Mouse (Mus musculus) midbrain, postnatal 0 days (tissue): ENCODE data around the gene Msx3. TPM values are rescaled to one million over a fixed set of nuclear protein-coding genes. Genes with fewer than 3 reads are reported as not detected.

ENCODE experiments used
- ATAC-seq: fragments of 200-750 bp; cut with Nextera tagmentation; 2 replicates; pipeline ENCODE4 v1.8.0; 2017; ENCODE audit warnings: moderate number of reproducible peaks, mild to moderate bottlenecking, moderate TSS enrichment, moderate library complexity; ENCODE audit not compliant: low FRiP score
- DNase-seq: peaks from one replicate; pipeline ENCODE4 v3.0.0-alpha.2; 2015; ENCODE audit warnings: low spot score
- H3K27ac ChIP-seq: fragments of 300-500 bp; sonication (generic); 2 replicates; pipeline ENCODE4 v1.5.1; 2014; ENCODE audit warnings: low read depth, mild to moderate bottlenecking, low read length, mixed read lengths
- H3K27me3 ChIP-seq: fragments of 300-500 bp; sonication (generic); 2 replicates; pipeline ENCODE4 v1.6.1; 2014; ENCODE audit warnings: low read length, control low read depth, mixed read lengths; ENCODE audit not compliant: insufficient read depth
- H3K36me3 ChIP-seq: fragments of 300-500 bp; sonication (generic); 2 replicates; pipeline ENCODE4 v1.6.1; 2014; ENCODE audit warnings: low read length, control low read depth, mixed read lengths; ENCODE audit not compliant: insufficient read depth
- H3K4me1 ChIP-seq: fragments of 300-500 bp; sonication (generic); 2 replicates; pipeline ENCODE4 v1.6.1; 2014; ENCODE audit warnings: mild to moderate bottlenecking, control low read depth, antibody characterized with exemption, low read length, mixed read lengths; ENCODE audit not compliant: insufficient read depth
- H3K4me2 ChIP-seq: fragments of 300-500 bp; sonication (generic); 2 replicates; pipeline ENCODE4 v1.6.1; 2014; ENCODE audit warnings: low read depth, mild to moderate bottlenecking, low read length, mixed read lengths; ENCODE audit not compliant: poor library complexity, severe bottlenecking
- H3K4me3 ChIP-seq: fragments of 300-500 bp; sonication (generic); 2 replicates; pipeline ENCODE4 v1.5.1; 2014; ENCODE audit warnings: low read depth, mild to moderate bottlenecking, low read length, moderate library complexity
- H3K9ac ChIP-seq: fragments of 300-500 bp; sonication (generic); replicated peaks from 2 replicates; pipeline ENCODE4 v1.6.1; 2014; ENCODE audit warnings: mild to moderate bottlenecking, low read length, moderate library complexity, mixed read lengths; ENCODE audit not compliant: poor library complexity, severe bottlenecking
- H3K9me3 ChIP-seq: fragments of 300-500 bp; sonication (generic); 2 replicates; pipeline ENCODE4 v1.6.1; 2016; ENCODE audit warnings: low read length, control low read depth
- CTCF ChIP-seq: IDR thresholded peaks from 2 replicates; pipeline ENCODE4 v1.5.1; 2016; ENCODE audit warnings: antibody characterized with exemption, mild to moderate bottlenecking
- WGBS: fragments of 180-500 bp; shearing (Covaris S2); extraction: QIAGEN DNeasy Blood & Tissue Kit; methylation state at CpG from one replicate; pipeline ENCODE4 v1.1.7; 2014; 5-methylcytosine and 5-hydroxymethylcytosine counted together
- polyA plus RNA-seq: library from polyadenylated mRNA; unstranded; fragments of >200 nt; fragmentation: Nextera tagmentation; extraction: Ambion mirVana; gene quantifications from 2 replicates; pipeline ENCODE4 v1.2.1, GENCODE M21; 2015
- total RNA-seq: library from RNA; depleted of rRNA; stranded (reverse); fragments of >200 nt; gene quantifications from 2 replicates; pipeline ENCODE4 v1.2.3, GENCODE M21; 2014

Msx3 gene
- total and polyA plus RNA-seq, 2 experiments from 2014 or later = 0.10 to 0.16 TPM

GRCm38 (mm10) chr7:140049115-140049689 lies 313 bp upstream of the Msx3 start:
- Histone ChIP-seq H3K36me3 (no peaks in the 10 kb centered on the region), H3K4me2 (peak overlapping the region; percentile 47), H3K9ac (no peak overlapping the region), H3K4me3 (peak overlapping the region; percentile 31), H3K27me3 (peaks cover 91% of the 10 kb centered on the region), H3K27ac (no peak overlapping the region), H3K9me3 (no peaks in the 10 kb centered on the region), H3K4me1 (peaks cover 4% of the 10 kb centered on the region; the same call in 1 of the 2 replicates)
- ATAC-seq (peak; percentile 27; the same call in 1 of the 2 replicates), DNase-seq (peak; percentile 54)
- TF ChIP-seq CTCF = 0 out of 2 replicates have a peak, but pooled peaks have one; percentile 3
- WGBS = 1% methylated on average over 32 of the region's 34 CpGs

- H3K9me3 ChIP-seq = no peaks in the 10 kb centered on the region
- peak overlapping the region; percentile 47 for H3K4me2 ChIP-seq
- H3K36me3 ChIP-seq = no peaks in the 10 kb centered on the region
- peak; percentile 37 for DNase-seq
- H3K27ac ChIP-seq = no peak overlapping the region
- ATAC-seq = peak; percentile 23; the same call in 1 of the 2 replicates
- no peak for TF ChIP-seq CTCF
- H3K27me3 ChIP-seq = peaks cover 91% of the 10 kb centered on the region
- under 1% methylated on average over 33 of the region's 33 CpGs for WGBS
- H3K4me1 ChIP-seq = peaks cover 4% of the 10 kb centered on the region; the same call in 1 of the 2 replicates
- H3K9ac ChIP-seq = no peak overlapping the region
- H3K4me3 ChIP-seq = peak overlapping the region; percentile 31
These were observed 1.0 kb downstream of the Msx3 start for GRCm38 (mm10) chr7:140047811-140048311.

- no peak for ATAC-seq
- Histone ChIP-seq H3K36me3 (peaks cover 7% of the 10 kb centered on the region; the same call in 1 of the 2 replicates), H3K27ac (no peak overlapping the region), H3K4me3 (no peak overlapping the region), H3K4me2 (no peak overlapping the region), H3K4me1 (peaks cover 4% of the 10 kb centered on the region; the same call in 1 of the 2 replicates), H3K27me3 (peaks cover 70% of the 10 kb centered on the region), H3K9ac (no peak overlapping the region), H3K9me3 (no peaks in the 10 kb centered on the region)
- DNase-seq = no peak
- 79% methylated on average over 4 of the region's 4 CpGs for WGBS
- no peak for TF ChIP-seq CTCF
These were observed 3.3 kb downstream of the Msx3 start for GRCm38 (mm10) chr7:140045546-140045945.

GRCm38 (mm10) chr7:140042728-140043127 lies 6.2 kb downstream of the Msx3 start:
- 0 out of 2 replicates have a peak, but pooled peaks cover 2% of the 10 kb centered on the region for H3K4me1 ChIP-seq
- WGBS = 77% methylated on average over 3 of the region's 3 CpGs
- no peak for TF ChIP-seq CTCF

GRCm38 (mm10) chr7:140037171-140037555 lies 11.7 kb downstream of the Msx3 start:
- ATAC-seq = 0 out of 2 replicates have a peak, but pooled peaks have one; percentile 5

More at GRCm38 (mm10) chr7:140042728-140043127, 6.2 kb downstream of the Msx3 start:
- ATAC-seq = no peak
- no peak for DNase-seq
- H3K9me3 ChIP-seq = no peaks in the 10 kb centered on the region
- peaks cover 42% of the 10 kb centered on the region for H3K27me3 ChIP-seq
- no peak overlapping the region for H3K9ac ChIP-seq
- peaks cover 18% of the 10 kb centered on the region; the same call in 1 of the 2 replicates for H3K36me3 ChIP-seq
- H3K4me2 ChIP-seq = no peak overlapping the region
- H3K4me3 ChIP-seq = no peak overlapping the region
- no peak overlapping the region for H3K27ac ChIP-seq

More at GRCm38 (mm10) chr7:140037171-140037555, 11.7 kb downstream of the Msx3 start:
- Histone ChIP-seq H3K4me2 (peak overlapping the region; percentile 73), H3K27me3 (no peaks in the 10 kb centered on the region), H3K4me1 (peaks cover 3% of the 10 kb centered on the region; the same call in 1 of the 2 replicates), H3K9ac (peak overlapping the region; percentile 87), H3K4me3 (peak overlapping the region; percentile 86), H3K27ac (no peak overlapping the region), H3K9me3 (no peaks in the 10 kb centered on the region), H3K36me3 (peaks cover 22% of the 10 kb centered on the region)
- 58% methylated on average over 3 of the region's 3 CpGs for WGBS
- TF ChIP-seq CTCF = no peak
- DNase-seq = no peak
